Mouse (Mus musculus) right cerebral cortex, postnatal 36 days (tissue): ENCODE results near the gene Zcchc24.
"Not testable (repeated sequence)": the region's sequence is repeated elsewhere in the genome, so short reads cannot be mapped to it uniquely, and the experiment has no call there.

Source experiments
- DNase-seq, 2 experiments: peaks; one replicate each; pipeline ENCODE4 v3.0.0; 2022; ENCODE audit warnings: low spot score in 2 of 2, mixed read lengths in 1 of 2

Gene Zcchc24

GRCm38 (mm10) chr14:25768915-25769625 lies at the start of gene Zcchc24:
TSS of gene Zcchc24 (minus strand) at chr14:25769039.
- DNase-seq = peak; percentile 74 to 75

GRCm38 (mm10) chr14:25816416-25816815 lies 47.6 kb upstream of the Zcchc24 start:
- DNase-seq = peak; percentile 37 to 39

GRCm38 (mm10) chr14:25814140-25814539 lies 45.3 kb upstream of the Zcchc24 start:
- no peak for DNase-seq

- DNase-seq = not testable (repeated sequence)
These were observed 42.2 kb upstream of the Zcchc24 start for GRCm38 (mm10) chr14:25811026-25811425.

GRCm38 (mm10) chr14:25806561-25806960 lies 37.7 kb upstream of the Zcchc24 start:
- DNase-seq = no peak

GRCm38 (mm10) chr14:25805871-25806270 lies 37.0 kb upstream of the Zcchc24 start:
- DNase-seq = no peak

- DNase-seq = no peak
These were observed 34.5 kb upstream of the Zcchc24 start for GRCm38 (mm10) chr14:25803246-25803809.

GRCm38 (mm10) chr14:25802511-25802910 lies 33.7 kb upstream of the Zcchc24 start:
- no peak for DNase-seq

- peak; percentile 53 to 68 for DNase-seq
These were observed 31.5 kb upstream of the Zcchc24 start for GRCm38 (mm10) chr14:25800166-25800960.

- no peak for DNase-seq
These were observed 27.8 kb upstream of the Zcchc24 start for GRCm38 (mm10) chr14:25796619-25797018.

GRCm38 (mm10) chr14:25795561-25796174 lies 26.8 kb upstream of the Zcchc24 start:
- no peak for DNase-seq

GRCm38 (mm10) chr14:25795067-25795466 lies 26.2 kb upstream of the Zcchc24 start:
- DNase-seq = no peak

- DNase-seq = no peak
These were observed 25.5 kb upstream of the Zcchc24 start for GRCm38 (mm10) chr14:25794331-25794730.

- no peak for DNase-seq
These were observed 22.0 kb upstream of the Zcchc24 start for GRCm38 (mm10) chr14:25790768-25791302.

GRCm38 (mm10) chr14:25789946-25790345 lies 21.1 kb upstream of the Zcchc24 start:
- DNase-seq = no peak

GRCm38 (mm10) chr14:25789207-25789606 lies 20.4 kb upstream of the Zcchc24 start:
- DNase-seq = no peak

- DNase-seq = no peak
These were observed 19.4 kb upstream of the Zcchc24 start for GRCm38 (mm10) chr14:25788201-25788600.

- DNase-seq = no peak
These were observed 18.6 kb upstream of the Zcchc24 start for GRCm38 (mm10) chr14:25787387-25787910.

GRCm38 (mm10) chr14:25786959-25787358 lies 18.1 kb upstream of the Zcchc24 start:
- DNase-seq = no peak

- no peak for DNase-seq
These were observed 16.4 kb upstream of the Zcchc24 start for GRCm38 (mm10) chr14:25785210-25785609.

- DNase-seq = no peak
These were observed 14.4 kb upstream of the Zcchc24 start for GRCm38 (mm10) chr14:25783220-25783619.

GRCm38 (mm10) chr14:25780601-25781000 lies 11.8 kb upstream of the Zcchc24 start:
- DNase-seq = no peak
